Mouse (Mus musculus) left cerebral cortex, postnatal 36 days (tissue): ENCODE measurements around the gene Acp7. TPM values are rescaled to one million over a fixed set of nuclear protein-coding genes. Genes with fewer than 3 reads are reported as not detected.

Source experiments
- microRNA-seq: library from miRNA; unstranded; fragments of <30 nt; microRNA quantifications from one replicate; pipeline ENCODE4 v1.2.0, GENCODE M21; 2022
- total RNA-seq, 2 experiments: library from RNA; stranded (reverse); gene quantifications; 2 replicates each; pipeline ENCODE4 v1.2.3; 2021

The Acp7 gene
- total RNA-seq, 2 experiments from 2014 or later, result 0.99 to 1.5 TPM

Small RNA genes within 50 kb of the gene (microRNA-seq; reads per million reads assigned to microRNA genes)
- gene Mir7049, result 1.3 reads per million

Other genes starting within 250 kb of the Acp7 start
- gene Med29, start 238.6 kb downstream of the Acp7 start, total RNA-seq, result 10 to 100 TPM; 17.9 to 21.3 TPM
- 10 to 100 TPM; 59.0 to 72.1 TPM for gene Paf1, start 238.4 kb downstream of the Acp7 start, total RNA-seq
- gene Gmfg, start 193.9 kb downstream of the Acp7 start, total RNA-seq, result 1 to 10 TPM; 1.3 to 2.0 TPM
- gene Lrfn1, start 179.4 kb downstream of the Acp7 start, total RNA-seq, result 10 to 100 TPM; 85.9 to 93.8 TPM
- gene Ifnl2, start 120.9 kb downstream of the Acp7 start, total RNA-seq, result not detected
- gene Ifnl3, start 108.5 kb downstream of the Acp7 start, total RNA-seq, result not detected
- not detected for gene Sycn, start 90.4 kb downstream of the Acp7 start, total RNA-seq
- gene Nccrp1, start 84.1 kb downstream of the Acp7 start, total RNA-seq, result under 1 TPM; 0.27 to 0.52 TPM
- 10 to 100 TPM; 68.7 to 68.8 TPM for gene Samd4b, start 33.2 kb downstream of the Acp7 start, total RNA-seq
- 10 to 100 TPM in 1 of 2 experiments, 1 to 10 TPM in 1; 9.0 to 10.4 TPM for gene Pak4, start 33.1 kb downstream of the Acp7 start, total RNA-seq
- gene Fbxo27, start 61.5 kb upstream of the Acp7 start, total RNA-seq, result 10 to 100 TPM; 23.3 to 25.0 TPM
- 1 to 10 TPM; 2.0 TPM for gene Fbxo17, start 85.5 kb upstream of the Acp7 start, total RNA-seq
- gene Mrps12, start 110.5 kb upstream of the Acp7 start, total RNA-seq, result 10 to 100 TPM; 66.5 to 70.2 TPM
- gene Sars2, start 110.7 kb upstream of the Acp7 start, total RNA-seq, result 10 to 100 TPM; 14.9 to 15.1 TPM
- gene Ccer2, start 124.8 kb upstream of the Acp7 start, total RNA-seq, result 1 to 10 TPM; 1.3 to 2.6 TPM
- gene Sirt2, start 135.4 kb upstream of the Acp7 start, total RNA-seq, result 100 to 1,000 TPM; 142 to 169 TPM
- 10 to 100 TPM; 34.7 to 38.9 TPM for gene Nfkbib, start 136.2 kb upstream of the Acp7 start, total RNA-seq
- 1 to 10 TPM; 2.3 to 3.1 TPM for gene Rinl, start 157.6 kb upstream of the Acp7 start, total RNA-seq
- gene Hnrnpl, start 177.2 kb upstream of the Acp7 start, total RNA-seq, result 100 to 1,000 TPM; 414 to 415 TPM
- 10 to 100 TPM; 45.0 to 47.8 TPM for gene Ech1, start 193.9 kb upstream of the Acp7 start, total RNA-seq
- gene Lgals4, start 202.5 kb upstream of the Acp7 start, total RNA-seq, result 1 to 10 TPM; 1.2 to 5.0 TPM
- not detected for gene Lgals7, start 232.5 kb upstream of the Acp7 start, total RNA-seq